Mouse (Mus musculus): ENCODE data around the gene Ak8. TPM values are rescaled to one million over a fixed set of nuclear protein-coding genes. Genes with fewer than 3 reads are reported as not detected.

Gene Ak8
- polyA plus RNA-seq, 1 experiment, result 4.2 TPM

DNA sequence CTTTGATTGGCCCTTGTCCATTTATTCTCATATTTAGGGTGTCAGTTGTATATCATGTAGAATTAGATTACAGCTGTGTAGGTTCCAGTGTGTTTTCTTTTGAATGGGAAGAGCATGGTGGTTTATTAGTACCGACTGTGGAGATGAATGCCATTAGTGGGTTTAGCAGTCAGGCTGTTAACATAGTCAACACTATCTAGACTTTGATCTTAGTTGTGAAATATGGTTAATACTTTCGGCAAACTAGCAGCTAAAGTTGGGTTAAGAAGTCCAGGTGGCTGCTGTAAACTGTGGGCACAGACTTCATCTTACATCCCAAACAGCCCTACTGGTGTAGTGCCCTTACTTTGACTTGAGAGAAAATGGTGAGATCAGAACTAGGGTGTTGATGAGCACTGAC lies 148.9 kb downstream of the Ak8 start:
- Histone ChIP-seq H3K4me1 (ENCODE audit: control insufficient read depth, insufficient read depth, low read length) (no peaks in the 10 kb centered on the region), H3K4me3 (replicated peaks; ENCODE audit: extremely low read depth, low read depth, low read length) (no peak overlapping the region)
- no peak for DNase-seq
- WGBS, result 94% methylated on average over 2 of the region's 2 CpGs
- TF ChIP-seq POLR2A (IDR thresholded peaks at IDR 0.05; ENCODE audit: borderline replicate concordance, extremely low read depth, low read depth, low read length), result no peak

- Histone ChIP-seq H3K4me1 (ENCODE audit: control insufficient read depth, insufficient read depth, low read length) (no peaks in the 10 kb centered on the region), H3K4me3 (replicated peaks; ENCODE audit: extremely low read depth, low read depth, low read length) (no peak overlapping the region)
- no peak for DNase-seq
- WGBS, result 87% methylated on average over 3 of the region's 3 CpGs
- TF ChIP-seq CTCF (IDR thresholded peaks at IDR 0.05; ENCODE audit: insufficient read depth, low read length), result no peak
- no peak for TF ChIP-seq POLR2A (IDR thresholded peaks at IDR 0.05; ENCODE audit: borderline replicate concordance, extremely low read depth, low read depth, low read length)
Observed at GRCm38 (mm10) chr2:28852594-28852993, 152.6 kb downstream of the Ak8 start.

DNA sequence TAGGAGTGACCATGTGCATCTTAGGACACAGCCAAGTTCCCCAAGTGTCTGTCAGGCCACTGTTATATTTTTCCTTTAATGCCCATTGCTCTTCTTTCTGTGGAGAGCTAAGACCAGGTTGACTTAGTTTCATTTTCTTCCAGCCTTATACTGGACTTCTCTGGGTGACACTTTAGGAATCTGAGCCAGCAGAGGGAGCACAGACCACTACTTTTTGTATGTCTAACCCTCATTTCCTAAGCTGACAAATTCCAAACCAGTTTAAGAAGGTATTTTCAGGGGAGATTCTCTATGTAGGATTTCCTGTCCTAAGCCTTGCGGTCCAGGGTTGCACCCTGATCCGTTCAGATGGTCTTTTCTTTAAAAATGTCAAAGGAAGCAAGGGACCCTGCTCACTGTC lies 155.8 kb downstream of the Ak8 start:
- TF ChIP-seq POLR2A (IDR thresholded peaks at IDR 0.05; ENCODE audit: borderline replicate concordance, extremely low read depth, low read depth, low read length) (no peak), CTCF (IDR thresholded peaks at IDR 0.05; ENCODE audit: insufficient read depth, low read length) (no peak)
- H3K4me3 ChIP-seq (replicated peaks; ENCODE audit: extremely low read depth, low read depth, low read length), result no peak overlapping the region
- no peaks in the 10 kb centered on the region for H3K4me1 ChIP-seq (ENCODE audit: control insufficient read depth, insufficient read depth, low read length)
- no peak for DNase-seq
- 87% methylated on average over 2 of the region's 2 CpGs for WGBS

DNA sequence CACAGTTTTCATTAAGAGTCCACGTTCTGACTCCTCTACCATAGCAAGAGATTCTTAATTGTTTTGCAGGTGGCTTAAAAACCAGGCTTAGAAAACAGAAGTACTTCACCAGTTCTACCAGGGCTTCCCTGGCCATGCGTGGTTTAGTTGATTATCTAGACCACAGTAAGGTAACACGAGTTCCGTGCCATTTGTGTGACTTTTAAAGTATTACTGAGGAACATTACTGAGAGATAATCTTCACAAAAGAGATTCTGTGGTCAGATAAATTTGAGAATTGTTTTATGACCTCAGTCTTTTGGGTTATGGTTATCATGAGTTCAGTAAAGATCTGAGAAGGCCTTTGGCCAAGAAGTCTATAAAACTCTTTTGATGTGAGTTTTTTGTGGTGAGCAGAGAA lies 159.3 kb downstream of the Ak8 start:
- no peak for DNase-seq
- 86% methylated on average over 4 of the region's 4 CpGs for WGBS
- Histone ChIP-seq H3K4me1 (ENCODE audit: control insufficient read depth, insufficient read depth, low read length) (no peaks in the 10 kb centered on the region), H3K4me3 (replicated peaks; ENCODE audit: extremely low read depth, low read depth, low read length) (no peak overlapping the region)
- no peak for TF ChIP-seq CTCF (IDR thresholded peaks at IDR 0.05; ENCODE audit: insufficient read depth, low read length)
- TF ChIP-seq POLR2A (IDR thresholded peaks at IDR 0.05; ENCODE audit: borderline replicate concordance, extremely low read depth, low read depth, low read length), result no peak

GRCm38 (mm10) chr2:28860678-28861423 lies 160.9 kb downstream of the Ak8 start:
- Histone ChIP-seq H3K4me3 (replicated peaks; ENCODE audit: extremely low read depth, low read depth, low read length) (no peak overlapping the region), H3K4me1 (ENCODE audit: control insufficient read depth, insufficient read depth, low read length) (no peaks in the 10 kb centered on the region)
- WGBS, result 96% methylated on average over 8 of the region's 8 CpGs
- DNase-seq, result no peak
- TF ChIP-seq CTCF (IDR thresholded peaks at IDR 0.05; ENCODE audit: insufficient read depth, low read length), result no peak
- no peak for TF ChIP-seq POLR2A (IDR thresholded peaks at IDR 0.05; ENCODE audit: borderline replicate concordance, extremely low read depth, low read depth, low read length)

Other genes with a start within 250 kb of the Ak8 start
- 7.4 and 10.5 TPM in 2 replicates for gene 1700007K13Rik, start 233.8 kb upstream of the Ak8 start, polyA plus RNA-seq (2012; rRNA removed)
- gene Mrps2, start 232.1 kb upstream of the Ak8 start, polyA plus RNA-seq (2012; rRNA removed), result 22.2 and 25.1 TPM in 2 replicates
- gene Gbgt1, start 203.3 kb upstream of the Ak8 start, polyA plus RNA-seq (2012; rRNA removed), result 5.1 and 5.6 TPM in 2 replicates
- 1.1 TPM in 2 replicates for gene Gm10134, start 194.1 kb upstream of the Ak8 start, polyA plus RNA-seq (2012; rRNA removed)
- 83.5 and 84.1 TPM in 2 replicates for gene Ralgds, start 187.0 kb upstream of the Ak8 start, polyA plus RNA-seq (2012; rRNA removed)
- gene Cel, start 136.8 kb upstream of the Ak8 start, polyA plus RNA-seq (2012; rRNA removed), result 0.12 and 3.3 TPM in 2 replicates
- gene Gtf3c5, start 116.4 kb upstream of the Ak8 start, polyA plus RNA-seq (2012; rRNA removed), result 21.6 and 27.3 TPM in 2 replicates
- gene Gfi1b, start 78.2 kb upstream of the Ak8 start, polyA plus RNA-seq (2012; rRNA removed), result 0.66 and 0.79 TPM in 2 replicates
- gene Tsc1, start 58.9 kb upstream of the Ak8 start, polyA plus RNA-seq (2012; rRNA removed), result 10.2 and 14.7 TPM in 2 replicates
- gene Spaca9, start 437 bp upstream of the Ak8 start, polyA plus RNA-seq (2012; rRNA removed), result 21.4 and 29.6 TPM in 2 replicates
- gene Gtf3c4, start 140.2 kb downstream of the Ak8 start, polyA plus RNA-seq (2012; rRNA removed), result 8.6 and 10.2 TPM in 2 replicates
- 2.8 and 3.8 TPM in 2 replicates for gene Ddx31, start 140.2 kb downstream of the Ak8 start, polyA plus RNA-seq (2012; rRNA removed)
- 0.58 and 0.70 TPM in 2 replicates for gene Barhl1, start 216.5 kb downstream of the Ak8 start, polyA plus RNA-seq (2012; rRNA removed)